Mouse (Mus musculus) spleen, adult 18-20 months (tissue): Measurements from ENCODE around the gene Wsb2.
"Not testable (repeated sequence)": the region's sequence is repeated elsewhere in the genome, so short reads cannot be mapped to it uniquely, and the experiment has no call there.

ENCODE experiments used
- DNase-seq, 2 experiments: peaks; one replicate each; pipeline ENCODE4 v3.0.0; 2022; ENCODE audit warnings: mixed read lengths in 2 of 2

Wsb2 gene

GRCm38 (mm10) chr5:117390895-117391294, 33.8 kb downstream of the Wsb2 start:
- DNase-seq = no peak

- no peak for DNase-seq
These were observed 38.7 kb downstream of the Wsb2 start for GRCm38 (mm10) chr5:117395834-117396233.

- no peak for DNase-seq
These were observed 39.5 kb downstream of the Wsb2 start for GRCm38 (mm10) chr5:117396596-117397014.

GRCm38 (mm10) chr5:117397371-117397770, 40.3 kb downstream of the Wsb2 start:
- no peak for DNase-seq

GRCm38 (mm10) chr5:117398007-117398550, 41.0 kb downstream of the Wsb2 start:
- DNase-seq = no peak

- no peak for DNase-seq
These were observed 42.2 kb downstream of the Wsb2 start for GRCm38 (mm10) chr5:117399281-117399680.

- no peak for DNase-seq
These were observed 46.5 kb downstream of the Wsb2 start for GRCm38 (mm10) chr5:117403609-117404008.

- DNase-seq = not testable (repeated sequence)
These were observed 47.6 kb downstream of the Wsb2 start for GRCm38 (mm10) chr5:117404671-117405070.

GRCm38 (mm10) chr5:117408216-117408615, 51.1 kb downstream of the Wsb2 start:
- peak; percentile 12 to 61 for DNase-seq

GRCm38 (mm10) chr5:117409369-117409768, 52.3 kb downstream of the Wsb2 start:
- no peak for DNase-seq

- DNase-seq = peak in 1 of 2 experiments; percentile 12
These were observed 56.7 kb downstream of the Wsb2 start, which contains the start of gene Ksr2 for GRCm38 (mm10) chr5:117413507-117414501. TSS of gene Ksr2 (plus strand) at chr5:117414000.

- DNase-seq = no peak
These were observed 57.5 kb downstream of the Wsb2 start for GRCm38 (mm10) chr5:117414611-117415010.

GRCm38 (mm10) chr5:117415011-117415912, 58.2 kb downstream of the Wsb2 start:
- DNase-seq = no peak

- no peak for DNase-seq
These were observed 60.3 kb downstream of the Wsb2 start for GRCm38 (mm10) chr5:117417442-117417841.
